Mouse (Mus musculus) granulocyte monocyte progenitor cell, adult 5-6 weeks (primary cell): ENCODE measurements around the gene Bgn. TPM values are rescaled to one million over a fixed set of nuclear protein-coding genes. Genes with fewer than 3 reads are reported as not detected.
A peak's percentile ranks its signal among the peaks of the same experiment; 100 is the strongest.

Experiments used
- ATAC-seq: replicated peaks from 2 replicates; pipeline ENCODE4 v1.8.0; 2016; ENCODE audit warnings: mild to moderate bottlenecking, moderate TSS enrichment, inconsistent platforms; ENCODE audit not compliant: poor library complexity, severe bottlenecking
- total RNA-seq, 2 experiments: library from RNA; stranded (forward) in 1 of 2; stranded (reverse) in 1 of 2; fragments of 200-712, 200-1000 nt in 1 of 2; fragments of >200 nt in 1 of 2; fragmentation: Nextera tagmentation in 1 of 2; gene quantifications; 2 replicates each; pipeline ENCODE4 v1.2.3; 2014 to 2017

Gene Bgn
- total RNA-seq, 2 experiments from 2014 or later, result not detected

DNA sequence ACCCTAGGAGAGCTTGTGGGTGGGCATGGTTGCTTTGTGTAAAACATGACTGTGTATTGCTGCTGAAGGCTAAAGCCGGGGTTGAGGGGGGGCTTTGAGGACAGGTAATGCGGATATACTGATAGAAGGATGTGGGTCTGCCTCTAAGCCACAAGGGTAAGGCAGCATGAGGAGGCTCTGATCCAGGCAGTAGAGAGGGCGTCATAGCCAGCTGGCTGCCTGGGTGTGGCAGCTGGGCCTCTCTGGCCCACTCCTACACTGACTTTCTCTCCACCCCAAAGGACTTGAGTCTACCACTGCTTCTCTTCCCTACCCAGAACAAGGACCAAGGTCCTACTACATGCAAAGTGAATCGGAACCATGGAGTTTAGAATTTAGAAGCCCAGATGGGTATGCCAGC lies 1.5 kb downstream of the Bgn start:
- ATAC-seq, result no peak

DNA sequence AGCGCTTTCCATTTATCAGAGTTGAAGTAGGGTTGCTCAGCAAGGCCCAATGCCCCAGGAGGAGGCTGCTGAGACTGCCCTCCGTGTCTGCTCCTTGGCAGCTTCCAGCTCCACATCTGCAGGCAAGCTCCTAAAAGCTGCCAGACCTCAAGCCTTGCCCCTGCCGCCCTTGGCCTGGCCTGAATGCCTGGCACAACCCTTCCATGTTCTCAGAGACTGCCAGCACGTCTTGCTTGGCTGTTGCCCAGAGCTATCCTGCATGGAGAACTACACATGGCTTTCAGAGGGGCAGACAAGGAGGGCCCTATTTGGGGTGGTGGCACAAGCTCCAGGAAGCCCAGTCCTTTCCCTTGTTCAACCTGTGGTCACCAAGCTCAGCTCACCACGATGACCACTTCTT lies 3.5 kb downstream of the Bgn start:
- ATAC-seq, result no peak

DNA sequence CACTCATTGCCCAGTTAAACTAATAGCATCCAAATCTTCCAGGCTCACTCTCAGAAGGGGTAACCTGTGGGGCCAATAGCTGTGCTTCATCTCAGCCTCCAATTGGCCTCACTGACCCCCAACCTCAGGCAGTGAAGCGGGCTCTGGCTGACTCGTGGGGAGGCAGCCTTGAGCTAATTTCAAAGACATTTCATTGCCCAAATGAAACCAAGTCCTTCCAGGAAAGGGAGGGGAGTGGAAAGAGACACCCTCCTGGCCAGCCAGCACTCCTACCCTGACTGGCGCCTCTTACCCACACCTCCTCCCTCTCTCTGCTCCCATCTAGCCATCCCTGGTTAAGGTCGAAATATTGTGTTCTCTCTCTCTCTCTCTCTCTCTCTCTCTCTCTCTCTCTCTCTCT lies 6.8 kb downstream of the Bgn start:
- no peak for ATAC-seq

DNA sequence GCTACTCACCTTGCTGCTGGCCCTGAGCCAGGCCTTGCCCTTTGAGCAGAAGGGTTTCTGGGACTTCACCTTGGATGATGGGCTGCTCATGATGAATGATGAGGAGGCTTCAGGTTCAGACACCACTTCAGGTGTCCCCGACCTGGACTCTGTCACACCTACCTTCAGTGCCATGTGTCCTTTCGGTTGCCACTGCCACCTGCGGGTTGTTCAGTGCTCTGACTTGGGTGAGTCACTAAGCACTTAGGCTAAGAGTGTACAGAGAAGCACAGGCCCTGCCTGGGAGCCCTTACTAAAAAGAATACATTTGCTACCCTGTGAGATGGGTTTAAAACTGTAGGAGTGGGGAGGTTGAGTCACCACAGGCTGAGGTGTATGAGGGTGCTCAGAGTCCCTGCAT lies 7.4 kb downstream of the Bgn start:
- no peak for ATAC-seq

DNA sequence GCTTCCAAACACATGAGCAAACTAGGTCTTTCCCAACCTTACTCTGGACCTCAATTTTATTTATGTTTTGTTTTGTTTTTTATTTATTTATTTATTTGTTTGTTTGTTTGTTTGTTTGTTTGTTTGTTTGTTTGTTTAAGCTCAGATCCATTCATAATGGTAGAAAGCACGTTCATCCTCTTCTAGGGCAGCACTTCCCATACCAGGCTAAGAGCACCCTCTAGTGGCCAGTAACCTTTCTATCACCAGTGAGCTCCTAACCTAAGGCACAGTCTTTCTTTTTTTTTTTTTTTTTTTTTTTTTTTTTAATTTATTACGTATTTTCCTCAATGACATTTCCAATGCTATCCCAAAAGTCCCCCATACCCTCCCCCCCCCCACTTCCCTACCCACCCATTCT lies 10.2 kb downstream of the Bgn start:
- ATAC-seq, result peak; percentile 82

DNA sequence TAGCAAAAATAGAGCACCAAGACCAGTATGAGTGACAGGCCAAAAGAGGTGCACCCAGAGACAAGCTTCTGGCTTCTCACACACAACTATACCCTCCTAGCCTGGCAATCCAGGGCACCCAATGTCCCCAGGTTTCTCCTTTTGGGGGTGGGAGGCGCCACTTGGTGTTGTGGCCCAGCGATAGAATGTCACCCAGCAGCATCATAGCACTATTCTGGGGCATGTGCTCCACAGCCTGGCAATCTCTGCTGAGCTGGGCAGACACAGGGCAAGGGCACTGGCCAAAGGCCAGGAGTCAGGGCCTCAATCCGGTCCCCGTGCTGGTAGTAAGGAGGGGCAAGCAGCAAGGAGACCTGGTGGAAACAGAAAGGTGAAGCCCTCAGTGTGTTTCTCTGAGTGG lies 13.3 kb downstream of the Bgn start:
- ATAC-seq, result no peak

DNA sequence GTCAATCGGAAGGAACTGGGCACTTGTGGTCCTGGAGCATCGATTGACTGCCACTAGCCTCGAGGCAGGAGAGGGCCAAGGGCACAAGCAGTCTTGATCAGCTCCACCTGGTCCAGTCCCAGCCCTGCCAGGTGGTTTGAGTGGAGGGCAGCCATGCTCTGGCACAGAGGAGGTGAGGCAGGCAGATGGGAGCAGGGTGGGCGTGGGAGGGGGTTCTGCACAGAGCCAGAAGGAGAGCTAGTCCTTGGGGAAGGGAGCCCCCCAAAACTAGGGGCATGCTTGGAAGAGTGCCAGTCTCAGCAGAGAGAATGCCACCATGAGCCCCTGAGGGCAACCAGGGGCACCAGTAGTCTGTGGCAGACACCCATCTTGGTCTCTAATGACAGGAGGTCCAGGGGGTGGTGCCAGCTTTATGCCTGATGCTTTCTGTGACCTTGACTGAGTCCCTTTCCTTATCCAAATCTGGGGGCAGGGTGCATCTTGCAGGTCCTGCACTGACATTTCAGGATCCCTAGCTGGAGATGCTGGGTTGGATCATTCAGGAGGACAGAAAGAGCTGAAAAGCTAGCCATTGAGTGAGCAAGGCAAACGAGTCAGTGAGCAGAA lies 21.8 kb downstream of the Bgn start:
- ATAC-seq, result no peak

DNA sequence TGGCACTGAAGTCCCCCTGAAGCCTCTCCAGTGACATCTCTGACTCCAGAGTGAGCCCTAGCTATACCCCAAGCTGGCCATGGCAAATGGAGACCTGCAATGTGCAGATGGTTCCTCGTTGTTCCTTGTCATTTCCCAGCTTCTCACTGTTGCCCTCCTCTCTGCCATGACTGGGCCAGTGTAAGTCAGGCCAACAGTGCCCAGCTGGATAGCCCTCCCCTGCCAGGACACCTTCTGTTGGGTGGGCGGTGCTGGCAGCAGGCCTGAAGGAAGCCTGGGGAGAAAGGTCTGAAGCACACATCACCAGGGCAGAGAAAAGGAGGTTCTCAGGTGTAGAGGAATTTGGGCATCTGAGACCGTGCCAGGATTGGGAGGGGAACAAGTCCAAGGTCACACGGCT lies 23.2 kb downstream of the Bgn start:
- no peak for ATAC-seq

DNA sequence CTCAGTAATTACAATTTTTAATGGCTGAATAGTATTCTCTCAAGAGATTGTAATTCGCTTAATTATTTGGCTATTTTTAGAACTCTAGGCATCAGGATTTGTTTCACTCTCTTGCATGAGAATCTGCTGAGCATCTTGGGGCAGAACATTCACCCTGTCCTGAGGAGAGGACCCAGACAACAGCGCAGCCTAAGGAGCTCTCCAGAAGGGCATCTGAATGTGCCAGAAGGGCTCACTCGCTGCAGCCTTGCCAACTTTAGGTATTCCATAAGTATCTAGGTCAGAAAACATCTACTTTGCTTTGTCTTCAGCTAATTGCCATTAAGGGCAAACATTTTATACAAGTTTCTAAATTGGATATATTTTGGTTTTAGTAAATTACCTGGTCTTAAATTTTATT lies 25.8 kb downstream of the Bgn start:
- no peak for ATAC-seq

DNA sequence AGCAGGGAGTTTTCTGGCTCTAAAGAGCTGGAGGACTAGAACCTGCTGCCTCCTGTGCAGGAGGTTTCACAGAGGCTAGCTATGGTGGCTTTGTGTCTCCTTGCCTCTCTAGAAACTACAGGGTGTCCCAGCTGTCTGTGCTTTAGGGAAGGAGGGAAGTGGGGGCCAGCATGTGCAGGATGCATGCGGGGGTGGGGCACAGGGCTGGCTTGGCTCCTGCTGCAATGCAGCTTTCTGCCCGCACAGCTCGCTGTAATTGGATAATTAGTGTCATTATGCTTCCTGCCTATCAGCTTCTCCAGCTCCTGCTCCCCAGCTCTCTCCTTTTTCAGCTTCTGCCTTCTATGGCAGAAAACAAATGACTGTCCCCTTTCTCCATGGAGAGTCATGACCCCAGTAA lies 29.5 kb downstream of the Bgn start:
- no peak for ATAC-seq

DNA sequence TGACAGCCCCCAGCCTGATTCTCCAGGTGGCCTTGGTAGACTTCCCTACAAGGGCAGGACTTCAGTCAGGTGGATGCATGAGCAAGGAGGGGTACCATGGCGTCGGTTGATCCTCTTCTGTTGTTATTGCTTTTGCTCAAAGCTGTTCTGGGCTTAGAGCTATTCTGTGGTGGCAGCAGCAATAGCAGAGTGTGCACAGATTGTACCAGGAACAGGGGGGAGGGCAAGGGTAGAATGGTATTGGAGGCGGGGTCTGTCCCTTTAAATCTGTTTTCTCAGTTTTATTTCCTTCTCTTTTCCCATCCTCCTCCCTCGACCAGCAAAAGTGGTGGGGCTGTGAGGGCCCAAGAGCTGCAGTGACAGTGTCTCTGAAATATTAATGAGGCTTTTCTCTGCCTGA lies 33.2 kb downstream of the Bgn start:
- no peak for ATAC-seq

DNA sequence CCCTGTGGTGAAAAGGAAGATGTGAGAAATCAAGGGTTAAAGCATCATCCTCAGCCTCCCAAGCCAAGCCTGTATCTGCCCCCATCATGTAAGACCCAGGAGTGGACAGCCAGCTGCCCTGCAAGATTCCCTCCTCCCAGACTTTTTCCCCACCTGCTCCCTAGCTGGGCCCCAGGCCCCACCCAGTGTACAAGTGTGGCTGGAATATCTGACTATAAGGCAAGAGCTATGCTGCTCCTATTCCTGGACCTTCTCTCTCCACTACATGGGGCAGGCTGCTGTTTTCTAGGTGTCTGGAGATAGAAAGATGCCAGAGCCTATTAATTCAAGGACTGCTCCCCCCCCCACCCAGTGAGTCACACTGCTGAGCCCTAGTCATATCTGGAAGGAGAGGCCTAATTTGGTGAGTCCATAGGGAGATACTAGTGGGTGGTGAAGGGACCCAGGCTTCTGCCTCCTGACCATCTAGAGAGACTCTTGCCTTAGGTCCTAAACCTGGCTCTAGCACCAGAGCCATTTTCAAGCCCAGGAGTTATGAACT lies 33.7 kb downstream of the Bgn start:
- ATAC-seq, result no peak

DNA sequence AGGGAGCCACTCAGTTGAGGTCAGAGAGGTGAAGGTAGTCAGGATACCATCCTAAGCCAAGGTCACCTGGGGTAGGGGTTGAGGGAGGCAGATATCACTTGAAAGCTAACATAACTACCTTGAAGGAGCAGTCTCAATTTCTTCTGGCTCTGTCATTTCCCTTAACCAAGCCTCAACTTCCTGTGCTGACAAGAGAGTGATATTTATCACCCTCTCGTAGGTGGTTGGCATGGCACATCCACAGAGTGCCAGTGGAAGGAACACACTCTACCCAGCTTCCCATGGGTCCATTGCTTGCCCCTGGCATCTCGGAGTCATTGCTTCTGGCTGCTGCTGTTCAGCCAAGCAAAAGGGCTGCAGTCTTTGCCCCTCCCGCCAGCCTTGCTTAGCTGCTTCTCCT lies 37.3 kb downstream of the Bgn start:
- ATAC-seq, result no peak

DNA sequence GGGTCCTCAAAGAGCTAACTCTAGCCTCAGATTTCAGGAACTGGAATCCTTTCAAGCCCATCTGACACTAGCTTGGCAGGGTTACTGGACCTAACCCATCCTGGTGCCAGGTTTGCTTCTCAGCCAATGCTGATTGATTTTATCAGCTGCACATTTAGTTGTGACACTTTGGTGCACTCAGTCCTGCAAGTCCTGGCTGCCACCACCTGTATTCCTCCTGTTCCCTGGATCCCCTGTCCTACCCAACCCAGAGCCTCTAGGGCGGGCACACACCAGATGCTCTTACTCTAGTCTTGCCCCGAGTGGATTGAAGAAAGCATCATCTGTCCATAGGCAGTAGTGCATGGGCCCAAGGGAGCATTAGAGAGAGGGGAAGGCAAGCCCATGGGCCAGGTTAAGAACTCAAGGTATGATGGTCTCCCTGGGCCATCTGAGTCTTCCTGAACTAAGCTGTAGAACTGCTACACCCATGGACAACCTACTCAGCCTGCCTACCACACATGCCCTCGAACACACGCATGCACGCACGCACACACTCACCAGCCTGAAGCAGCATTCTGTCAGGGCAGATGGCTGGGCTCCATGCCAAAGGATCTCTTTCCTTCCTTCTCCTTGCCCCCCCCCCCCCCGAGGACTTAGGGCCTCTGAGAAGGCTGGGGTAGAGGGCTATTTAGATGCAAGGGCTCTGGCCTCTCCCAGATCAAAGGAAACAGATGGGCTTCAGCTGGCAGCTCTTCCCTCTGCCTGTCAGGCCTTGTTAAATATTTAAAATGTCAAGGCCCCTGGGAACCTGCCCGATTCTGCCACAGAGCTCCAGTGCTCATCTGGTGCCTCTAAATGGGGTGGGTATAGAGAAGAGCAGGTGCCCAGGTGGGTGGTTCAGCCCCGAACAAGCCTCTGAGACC lies 41.2 kb downstream of the Bgn start:
- ATAC-seq, result no peak

DNA sequence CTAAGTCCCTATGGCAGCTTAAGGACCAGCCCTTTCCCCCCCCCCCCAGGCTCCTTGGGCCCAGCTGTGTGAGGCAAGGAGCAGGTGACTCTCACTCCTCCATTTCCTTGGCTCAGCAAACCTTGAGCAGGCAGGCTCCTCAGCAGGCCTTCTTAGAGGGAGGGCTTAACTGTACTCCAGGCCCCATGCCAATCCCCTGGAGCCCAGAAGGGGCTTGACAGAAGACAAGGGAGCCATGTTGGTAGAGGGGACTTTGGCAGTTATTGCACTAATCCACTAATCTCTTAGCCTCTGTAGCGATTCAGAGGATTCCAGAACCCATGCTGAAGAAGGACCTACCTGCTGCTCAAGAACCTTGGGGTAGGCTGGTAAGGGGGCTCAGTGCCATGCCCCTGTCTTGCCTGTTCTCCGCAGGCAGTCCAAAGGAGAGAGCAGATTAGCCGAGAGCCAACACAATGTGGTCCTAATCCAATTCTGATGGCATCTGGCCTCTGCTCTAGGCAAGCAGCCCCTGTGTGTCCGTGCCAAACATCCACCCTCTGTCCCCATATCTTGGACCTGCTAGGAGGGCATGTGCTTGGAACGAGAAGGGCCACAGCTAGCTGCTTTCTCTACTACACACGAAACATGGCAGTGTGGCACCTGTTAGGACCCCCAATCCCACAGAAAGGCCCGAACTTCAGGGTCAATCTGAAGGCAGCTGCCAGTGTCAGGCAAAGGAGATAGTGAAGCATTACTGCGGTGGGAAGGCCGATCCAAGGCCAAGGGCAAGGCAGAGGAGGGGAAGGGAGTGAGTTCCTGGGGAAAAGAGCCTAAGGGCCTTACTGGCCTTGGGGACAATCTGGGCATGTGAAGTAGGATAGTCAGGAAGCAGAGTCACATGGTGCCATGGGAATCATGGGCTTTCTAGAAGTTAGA lies 42.1 kb downstream of the Bgn start:
- ATAC-seq, result no peak

DNA sequence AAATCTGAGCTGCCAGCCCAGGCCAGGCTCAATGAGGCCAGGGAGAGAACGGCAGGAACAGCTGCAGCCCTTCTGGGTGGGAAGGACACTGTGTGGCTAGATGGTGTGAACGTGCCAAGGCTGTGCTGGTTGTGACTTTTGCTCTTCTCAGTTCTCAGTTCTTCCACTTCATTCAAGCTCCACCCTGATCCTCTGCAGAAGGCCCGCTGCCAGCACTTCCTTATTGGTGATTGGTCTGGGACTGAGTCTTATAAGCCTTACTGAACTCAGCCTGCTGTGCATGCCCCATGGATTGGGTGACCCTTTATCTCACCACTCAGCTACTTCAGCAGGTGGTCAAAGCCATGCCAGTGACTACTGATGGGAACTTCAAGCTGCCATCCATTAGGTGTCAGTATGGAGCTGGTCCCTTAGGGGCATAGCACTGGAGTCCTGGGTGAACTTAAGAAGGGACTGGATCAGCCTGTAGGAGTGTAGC lies 43.0 kb downstream of the Bgn start:
- ATAC-seq, result peak; percentile 37; the same call in 1 of the 2 replicates

DNA sequence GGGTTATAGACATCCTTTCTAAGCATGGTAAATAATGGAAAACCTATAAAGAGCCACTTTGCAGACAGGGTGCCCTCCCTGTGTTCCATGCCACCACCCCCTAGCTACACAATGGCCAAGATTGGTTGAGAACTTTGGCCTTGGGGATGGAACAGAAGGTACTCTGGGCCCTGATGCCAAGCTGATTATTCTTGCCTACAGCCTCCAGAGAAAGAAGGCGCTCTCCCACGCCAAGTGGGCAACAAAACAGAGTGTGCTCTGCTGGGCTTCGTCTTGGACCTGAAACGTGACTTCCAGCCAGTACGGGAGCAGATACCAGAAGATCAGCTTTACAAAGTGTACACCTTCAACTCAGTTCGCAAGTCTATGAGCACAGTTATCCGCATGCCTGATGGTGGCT lies 54.5 kb downstream of the Bgn start:
- no peak for ATAC-seq

DNA sequence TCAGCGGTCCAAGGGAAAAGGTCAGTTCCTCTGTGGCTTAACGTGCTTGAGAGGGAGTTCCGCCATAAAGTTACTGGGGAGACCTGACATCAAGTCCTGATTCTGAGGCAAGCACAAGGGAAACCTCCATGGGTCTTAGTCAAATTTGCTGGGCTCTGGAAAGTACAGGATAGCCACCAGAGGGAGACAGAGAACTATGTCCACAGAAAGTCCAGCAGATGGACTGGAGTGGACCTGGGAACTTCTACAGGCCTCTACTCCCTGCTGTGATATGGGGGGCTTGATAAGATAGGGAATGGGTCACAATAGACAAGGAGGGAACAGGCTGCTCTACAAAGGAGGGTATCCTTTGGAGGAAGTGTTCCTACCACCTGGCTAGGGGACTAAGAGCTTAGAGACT lies 59.9 kb downstream of the Bgn start:
- 0 out of 2 replicates have a peak, but pooled peaks have one; percentile 27 for ATAC-seq
